Mouse (Mus musculus) liver (tissue): ENCODE results near the gene Gm21679.
"Not testable (repeated sequence)": the region's sequence is repeated elsewhere in the genome, so short reads cannot be mapped to it uniquely, and the experiment has no call there.

Source experiments
- DNase-seq: peaks from one replicate; pipeline ENCODE4 v3.0.0-alpha.2; 2020; ENCODE audit warnings: mixed read lengths

The Gm21679 gene

GRCm38 (mm10) chrY:29683270-29683669 lies at the start of gene Gm21679:
TSS of gene Gm21679 (minus strand) at chrY:29683370.
- not testable (repeated sequence) for DNase-seq
